Mouse (Mus musculus) heart, embryonic 16.5 days (tissue): ENCODE measurements around the gene Ccdc191. TPM values are rescaled to one million over a fixed set of nuclear protein-coding genes. Genes with fewer than 3 reads are reported as not detected.
A peak's percentile ranks its signal among the peaks of the same experiment; 100 is the strongest.

Experiments
- ATAC-seq: fragments of 200-750 bp; cut with Nextera tagmentation; replicated peaks from 2 replicates; pipeline ENCODE4 v1.8.0; 2017; ENCODE audit warnings: moderate number of reproducible peaks; ENCODE audit not compliant: insufficient read depth, low FRiP score; ENCODE audit errors: extremely low read depth
- H3K27ac ChIP-seq: fragments of 300-500 bp; sonication (generic); 2 replicates; pipeline ENCODE4 v1.5.1; 2014; ENCODE audit warnings: mild to moderate bottlenecking, low read length, control low read depth, moderate library complexity
- H3K27me3 ChIP-seq: fragments of 300-500 bp; sonication (generic); 2 replicates; pipeline ENCODE4 v1.6.1; 2014; ENCODE audit warnings: low read length, mixed read lengths; ENCODE audit not compliant: control insufficient read depth, insufficient read depth
- H3K36me3 ChIP-seq: fragments of 300-500 bp; sonication (generic); 2 replicates; pipeline ENCODE4 v1.6.1; 2014; ENCODE audit not compliant: control insufficient read depth, insufficient read depth
- H3K4me1 ChIP-seq: fragments of 300-500 bp; sonication (generic); 2 replicates; pipeline ENCODE4 v1.6.1; 2014; ENCODE audit warnings: low read length, mixed read lengths; ENCODE audit not compliant: control insufficient read depth, insufficient read depth
- H3K4me2 ChIP-seq: fragments of 300-500 bp; sonication (generic); 2 replicates; pipeline ENCODE4 v1.6.1; 2014; ENCODE audit warnings: low read depth, mild to moderate bottlenecking, control low read depth, low read length
- H3K4me3 ChIP-seq: fragments of 300-500 bp; sonication (generic); 2 replicates; pipeline ENCODE4 v1.5.1; 2014; ENCODE audit warnings: mild to moderate bottlenecking, control low read depth, low read length
- H3K9ac ChIP-seq: fragments of 300-500 bp; sonication (generic); 2 replicates; pipeline ENCODE4 v1.6.1; 2014; ENCODE audit warnings: low read length, control low read depth
- H3K9me3 ChIP-seq: fragments of 300-500 bp; sonication (generic); replicated peaks from 2 replicates; pipeline ENCODE4 v1.6.1; 2016; ENCODE audit warnings: low read length; ENCODE audit not compliant: control insufficient read depth
- WGBS: fragments of 180-500 bp; shearing (Covaris S2); extraction: QIAGEN DNeasy Blood & Tissue Kit; methylation state at CpG from one replicate; pipeline ENCODE4 v1.1.7; 2014; 5-methylcytosine and 5-hydroxymethylcytosine counted together
- polyA plus RNA-seq: library from polyadenylated mRNA; unstranded; fragments of >200 nt; fragmentation: Nextera tagmentation; extraction: Ambion mirVana; gene quantifications from 2 replicates; pipeline ENCODE4 v1.2.1, GENCODE M21; 2015

Gene Ccdc191
- 7.4 and 8.8 TPM in 2 replicates for polyA plus RNA-seq

- Histone ChIP-seq H3K9ac (peak within 1 kb of the TSS; percentile 91), H3K36me3 (no peaks in the 10 kb centered on the region), H3K4me2 (peak within 1 kb of the TSS; percentile 84), H3K4me3 (peak within 1 kb of the TSS; percentile 85), H3K27me3 (no peaks in the 10 kb centered on the region), H3K27ac (peak within 1 kb of the TSS; percentile 79), H3K4me1 (peaks cover 11% of the 10 kb centered on the region; the same call in 1 of the 2 replicates), H3K9me3 (peaks cover 3% of the 10 kb centered on the region; the same call in 1 of the 2 replicates)
- peak; percentile 100 for ATAC-seq
- under 1% methylated on average over 33 of the region's 33 CpGs for WGBS
Observed at GRCm38 (mm10) chr16:43889208-43890004, at the start of gene Ccdc191. TSS of gene Ccdc191 (plus strand) at chr16:43889800.

DNA sequence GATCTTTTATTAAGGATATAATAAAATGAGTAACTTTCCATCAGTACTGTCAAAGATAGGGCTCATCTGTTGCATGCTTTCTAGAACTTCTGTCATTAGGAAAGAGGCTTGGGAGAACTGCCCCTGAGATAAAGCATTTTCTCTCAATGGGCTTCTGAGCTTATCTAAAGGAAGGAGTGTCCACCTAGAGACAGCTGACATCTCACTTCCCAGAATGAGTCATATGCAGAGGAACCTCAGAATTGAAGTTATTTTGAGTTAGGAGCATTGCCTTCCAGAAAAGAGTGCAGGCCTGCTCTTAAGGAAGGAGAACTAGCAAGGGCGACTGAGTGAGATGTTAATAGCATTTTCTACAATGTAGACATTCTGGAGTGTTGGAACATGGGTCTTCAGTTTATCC lies 48.4 kb upstream of the Ccdc191 start:
- ATAC-seq, result no peak
- Histone ChIP-seq H3K9me3 (no peaks in the 10 kb centered on the region), H3K4me1 (no peaks in the 10 kb centered on the region), H3K27me3 (no peaks in the 10 kb centered on the region), H3K4me3 (no peak overlapping the region), H3K9ac (no peak overlapping the region), H3K4me2 (no peak overlapping the region), H3K36me3 (no peaks in the 10 kb centered on the region), H3K27ac (no peak overlapping the region)
- whole genome bisulfite sequencing, result 59% methylated on average over 1 of the region's 1 CpGs

GRCm38 (mm10) chr16:43849839-43850238 lies 39.8 kb upstream of the Ccdc191 start:
- Histone ChIP-seq H3K4me2 (no peak overlapping the region), H3K27ac (no peak overlapping the region), H3K4me1 (no peaks in the 10 kb centered on the region; the same call in 1 of the 2 replicates), H3K27me3 (no peaks in the 10 kb centered on the region), H3K36me3 (no peaks in the 10 kb centered on the region), H3K9ac (no peak overlapping the region), H3K9me3 (no peaks in the 10 kb centered on the region), H3K4me3 (no peak overlapping the region)
- no peak for ATAC-seq
- 66% methylated on average over 1 of the region's 1 CpGs for WGBS

DNA sequence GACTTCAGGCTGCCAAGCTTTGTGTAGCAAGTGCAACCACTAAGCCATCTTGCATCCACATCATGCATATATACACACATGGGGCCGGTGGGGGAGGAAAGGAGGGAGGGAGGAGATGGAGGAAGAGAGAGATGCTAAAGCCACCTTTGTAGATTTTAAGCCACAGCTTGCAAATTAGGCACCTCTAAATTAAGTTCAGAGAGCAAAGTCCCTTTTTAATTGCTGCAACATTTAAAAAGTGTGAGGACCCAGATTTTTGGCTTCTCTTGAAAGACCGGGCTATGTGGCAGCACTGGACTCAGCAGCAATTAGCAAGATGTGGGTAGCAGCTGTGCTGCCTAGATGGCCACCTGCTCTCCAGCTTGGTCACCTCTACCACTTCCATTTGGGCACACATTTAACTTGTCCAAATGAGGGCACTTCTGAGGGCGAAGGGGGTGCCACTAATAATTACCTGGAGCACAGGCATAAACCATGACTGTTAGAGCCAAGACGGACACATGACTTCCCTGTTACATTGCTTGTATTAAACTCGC lies 30.6 kb upstream of the Ccdc191 start:
- H3K4me1 ChIP-seq, result no peaks in the 10 kb centered on the region; the same call in 1 of the 2 replicates
- no peaks in the 10 kb centered on the region for H3K27me3 ChIP-seq
- no peaks in the 10 kb centered on the region for H3K9me3 ChIP-seq
- no peak overlapping the region for H3K9ac ChIP-seq
- no peak overlapping the region for H3K4me2 ChIP-seq
- no peak overlapping the region for H3K27ac ChIP-seq
- H3K36me3 ChIP-seq, result peaks cover 15% of the 10 kb centered on the region
- no peak for ATAC-seq
- H3K4me3 ChIP-seq, result no peak overlapping the region
- WGBS, result 92% methylated on average over 5 of the region's 5 CpGs

- Histone ChIP-seq H3K36me3 (peaks cover 19% of the 10 kb centered on the region), H3K4me2 (no peak overlapping the region), H3K4me3 (no peak overlapping the region), H3K9ac (no peak overlapping the region), H3K4me1 (no peaks in the 10 kb centered on the region; the same call in 1 of the 2 replicates), H3K27ac (no peak overlapping the region), H3K9me3 (no peaks in the 10 kb centered on the region), H3K27me3 (no peaks in the 10 kb centered on the region)
- 64% methylated on average over 6 of the region's 6 CpGs for WGBS
- ATAC-seq, result no peak
Observed at GRCm38 (mm10) chr16:43860624-43861023, 29.0 kb upstream of the Ccdc191 start.

DNA sequence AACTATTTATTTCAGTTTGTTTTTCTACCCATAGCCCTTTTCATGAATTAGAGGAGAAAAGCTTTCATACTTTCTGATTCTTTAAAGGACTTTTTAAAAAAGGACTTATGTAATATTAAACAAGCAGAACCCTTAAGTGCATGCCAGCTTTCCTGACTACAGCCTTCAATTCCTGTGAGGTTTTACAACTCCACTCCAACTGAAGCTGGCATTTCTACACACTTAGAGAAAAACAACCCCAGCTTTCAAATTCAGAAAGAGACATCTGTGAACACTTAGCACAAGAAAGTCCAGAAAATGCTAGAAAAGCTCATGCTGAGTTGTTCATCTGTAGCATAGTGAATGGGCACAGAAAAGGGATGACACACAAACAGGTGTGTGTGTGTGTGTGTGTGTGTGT lies 19.8 kb upstream of the Ccdc191 start:
- Histone ChIP-seq H3K36me3 (peaks cover 25% of the 10 kb centered on the region), H3K4me3 (no peak overlapping the region), H3K27ac (no peak overlapping the region), H3K9ac (no peak overlapping the region), H3K4me2 (no peak overlapping the region), H3K4me1 (peaks cover 7% of the 10 kb centered on the region), H3K27me3 (no peaks in the 10 kb centered on the region), H3K9me3 (peaks cover 3% of the 10 kb centered on the region)
- no peak for ATAC-seq

DNA sequence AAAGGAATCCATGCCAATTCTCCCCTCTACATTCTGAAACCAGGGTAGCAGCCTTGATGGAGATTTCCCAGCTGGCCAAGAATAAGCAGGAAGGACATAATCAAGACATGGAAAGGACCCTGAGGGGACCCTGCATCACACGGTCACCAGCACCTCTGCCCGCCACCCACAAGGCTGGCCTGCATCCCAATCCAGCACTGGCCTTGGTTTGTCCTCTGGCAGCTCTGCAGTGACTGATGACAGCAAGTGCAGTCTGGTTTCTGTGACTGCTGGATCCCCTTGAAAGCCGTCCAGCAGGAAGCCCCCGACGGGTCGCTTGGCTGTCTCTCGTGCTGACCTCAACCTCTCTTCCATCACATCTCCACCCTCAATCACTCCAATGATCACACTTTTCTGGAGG lies 18.2 kb upstream of the Ccdc191 start:
- H3K36me3 ChIP-seq, result peaks cover 37% of the 10 kb centered on the region
- peak overlapping the region; percentile 63 for H3K27ac ChIP-seq
- no peak overlapping the region for H3K9ac ChIP-seq
- peak; percentile 70 for ATAC-seq
- H3K27me3 ChIP-seq, result no peaks in the 10 kb centered on the region
- H3K4me3 ChIP-seq, result no peak overlapping the region
- H3K9me3 ChIP-seq, result peaks cover 3% of the 10 kb centered on the region
- H3K4me1 ChIP-seq, result peaks cover 7% of the 10 kb centered on the region
- H3K4me2 ChIP-seq, result no peak overlapping the region; the same call in 1 of the 2 replicates
- 29% methylated on average over 7 of the region's 7 CpGs for WGBS

- Histone ChIP-seq H3K9me3 (no peaks in the 10 kb centered on the region), H3K4me3 (no peak overlapping the region), H3K27me3 (no peaks in the 10 kb centered on the region), H3K4me2 (no peak overlapping the region), H3K27ac (no peak overlapping the region), H3K9ac (no peak overlapping the region), H3K36me3 (peaks cover 20% of the 10 kb centered on the region), H3K4me1 (no peaks in the 10 kb centered on the region)
- ATAC-seq, result no peak
- 90% methylated on average over 6 of the region's 6 CpGs for WGBS
Observed at GRCm38 (mm10) chr16:43879769-43880168, 9.8 kb upstream of the Ccdc191 start.

DNA sequence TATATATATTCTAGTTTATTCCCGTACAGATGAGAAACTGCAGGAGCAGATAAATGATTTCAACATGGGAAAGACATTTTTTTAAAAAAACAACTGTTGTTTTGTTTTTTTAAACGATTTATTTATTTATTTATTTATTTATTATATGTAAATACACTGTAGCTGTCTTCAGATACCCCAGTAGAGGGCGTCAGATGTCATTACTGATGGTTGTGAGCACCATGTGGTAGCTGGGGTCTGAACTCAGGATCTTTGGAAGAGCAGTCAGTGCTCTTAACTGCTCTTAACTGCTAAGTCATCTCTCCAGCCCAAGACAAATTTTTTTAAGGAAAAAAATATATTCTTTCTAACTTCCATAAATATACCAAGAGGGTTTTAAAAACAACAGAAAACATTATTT lies 8.0 kb upstream of the Ccdc191 start:
- no peak overlapping the region for H3K9ac ChIP-seq
- no peak for ATAC-seq
- no peaks in the 10 kb centered on the region for H3K27me3 ChIP-seq
- no peaks in the 10 kb centered on the region for H3K9me3 ChIP-seq
- H3K27ac ChIP-seq, result no peak overlapping the region
- no peak overlapping the region for H3K4me2 ChIP-seq
- no peaks in the 10 kb centered on the region for H3K4me1 ChIP-seq
- H3K4me3 ChIP-seq, result no peak overlapping the region
- peaks cover 6% of the 10 kb centered on the region; the same call in 1 of the 2 replicates for H3K36me3 ChIP-seq
- WGBS, result 69% methylated on average over 3 of the region's 3 CpGs
